Mouse (Mus musculus) left cerebral cortex, adult 11 months (tissue): ENCODE measurements around the gene Slc35b4.

Experiments
- DNase-seq: peaks from one replicate; pipeline ENCODE4 v3.0.0; 2022; ENCODE audit warnings: low spot score

Gene Slc35b4

GRCm38 (mm10) chr6:34129261-34129660 lies 47.6 kb downstream of the Slc35b4 start:
- DNase-seq, result no peak

GRCm38 (mm10) chr6:34124401-34124800 lies 52.5 kb downstream of the Slc35b4 start:
- DNase-seq, result no peak

GRCm38 (mm10) chr6:34116838-34117478 lies 60.0 kb downstream of the Slc35b4 start:
- no peak for DNase-seq

GRCm38 (mm10) chr6:34111406-34111805 lies 65.5 kb downstream of the Slc35b4 start:
- no peak for DNase-seq

- DNase-seq, result no peak
Measured at GRCm38 (mm10) chr6:34110571-34110970, 66.3 kb downstream of the Slc35b4 start.
